In genomic region chr1:133237670-133238069, GRCm38 (mm10) we compare ENCODE assay signal across 8 mouse cellular contexts.
A peak's percentile ranks its signal among the peaks of the same experiment; 100 is the strongest.
DNase-seq lines count a peak whose midpoint lies in the region.

No protein-coding gene starts in this region.

- DNase-seq in heart, adult 11 months: peak; percentile 99
- no peak for DNase-seq in heart, adult 8-10 months (ENCODE audit: low spot score)
- peak; percentile 12 for DNase-seq in c-Kit-positive CD71-negative TER-119-negative erythroid progenitor cells, embryonic 14.5 days (ENCODE audit: low read depth)
- DNase-seq in heart, postnatal 14 days: peak; percentile 55 to 71
- peak; percentile 41 to 83 for DNase-seq in left cerebral cortex, postnatal 25 days (ENCODE audit: low spot score in 2 of 2)
- DNase-seq in mesoderm, embryonic 11.5 days (ENCODE audit: low read depth, low spot score): peak; percentile 66
- DNase-seq in thymus, postnatal 25 days: peak; percentile 83
- DNase-seq in cerebellum, adult 9-10 months: no peak

- intact Hi-C loops in heart, postnatal 14 days (cut with DNase I): no loop called here
- intact Hi-C loops in left cerebral cortex, postnatal 25 days (cut with DNase I): no loop called here

Comparison
In these comparisons a context has a peak if more than half of its experiments do, and no peak if none do; other contexts are left out.
1. DNase-seq: peak in heart, adult 11 months (single experiment), c-Kit-positive CD71-negative TER-119-negative erythroid progenitor cells, embryonic 14.5 days (single experiment), heart, postnatal 14 days (2 of 2), left cerebral cortex, postnatal 25 days (2 of 2), mesoderm, embryonic 11.5 days (single experiment) and thymus, postnatal 25 days (single experiment); none in heart, adult 8-10 months (single experiment) and cerebellum, adult 9-10 months (single experiment).